Mouse (Mus musculus) cerebellum, postnatal 4 days (tissue): ENCODE data around the gene Lipm.

Experiments
- DNase-seq, 2 experiments: peaks; one replicate each; pipeline ENCODE4 v3.0.0; 2022; ENCODE audit warnings: low spot score in 2 of 2, mixed read lengths in 1 of 2

Lipm gene

GRCm38 (mm10) chr19:34165891-34166290 is 65.2 kb downstream of the Lipm start, which contains the start of gene Ankrd22:
TSS of gene Ankrd22 (minus strand) at chr19:34166053.
- no peak for DNase-seq

- DNase-seq = no peak
These were observed 65.7 kb downstream of the Lipm start for GRCm38 (mm10) chr19:34166386-34166785.

GRCm38 (mm10) chr19:34167896-34168661 is 67.3 kb downstream of the Lipm start:
- no peak for DNase-seq

GRCm38 (mm10) chr19:34169121-34169520 is 68.4 kb downstream of the Lipm start:
- no peak for DNase-seq

GRCm38 (mm10) chr19:34171167-34171566 is 70.4 kb downstream of the Lipm start:
- DNase-seq = no peak
